Mouse (Mus musculus): ENCODE results near the gene Cmtm1.
"Not testable (repeated sequence)": the region's sequence is repeated elsewhere in the genome, so short reads cannot be mapped to it uniquely, and the experiment has no call there.

Gene Cmtm1

GRCm38 (mm10) chr8:104313311-104313710, 3.4 kb upstream of the Cmtm1 start:
- DNase-seq, result no peak

GRCm38 (mm10) chr8:104312023-104312422, 2.1 kb upstream of the Cmtm1 start:
- DNase-seq, result not testable (repeated sequence)

GRCm38 (mm10) chr8:104308341-104308740, 1.6 kb downstream of the Cmtm1 start:
- not testable (repeated sequence) for DNase-seq

- DNase-seq, result no peak
Measured at GRCm38 (mm10) chr8:104304962-104305361, 5.0 kb downstream of the Cmtm1 start.

DNA sequence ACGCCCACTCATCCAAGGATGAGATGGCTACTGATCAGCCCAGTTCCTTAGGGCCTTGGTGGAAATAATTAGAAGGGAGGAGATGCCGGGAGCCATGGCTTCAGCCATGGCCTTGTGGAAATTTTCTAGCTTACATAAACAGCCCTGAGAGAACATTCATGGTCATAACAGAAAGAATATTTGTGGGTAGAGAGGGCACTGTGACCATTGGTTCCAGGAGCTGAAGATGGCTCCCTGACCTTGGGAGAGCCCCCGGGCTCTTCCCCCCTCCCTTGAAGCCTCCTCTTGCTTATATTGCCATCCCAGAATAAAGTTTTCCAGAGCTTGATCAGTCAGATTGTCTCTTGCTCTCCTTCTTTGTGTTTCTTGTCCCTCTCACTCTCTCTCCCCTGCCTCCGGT, 7.4 kb downstream of the Cmtm1 start:
- DNase-seq, result not testable (repeated sequence)

DNA sequence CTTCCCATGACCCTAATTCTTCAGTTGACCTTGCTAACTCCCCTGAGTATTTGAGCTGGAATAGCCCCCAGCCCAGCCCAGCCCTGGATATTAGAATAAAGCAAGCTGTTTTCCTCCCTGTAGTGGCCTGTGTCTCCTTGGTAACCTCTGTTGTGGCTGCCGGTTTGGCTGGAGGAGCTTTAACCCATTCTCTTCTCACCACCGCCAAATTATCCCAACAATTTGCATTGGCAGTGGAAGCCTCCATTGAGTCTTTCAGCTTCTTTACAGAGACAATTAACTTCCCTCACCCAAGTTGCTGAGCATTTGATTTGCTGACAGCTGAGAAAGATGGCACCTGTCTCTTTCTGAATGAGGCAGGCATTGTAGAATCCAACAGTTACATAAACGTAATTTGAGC, 8.4 kb downstream of the Cmtm1 start:
- DNase-seq, result not testable (repeated sequence)

GRCm38 (mm10) chr8:104294396-104294795, 15.5 kb downstream of the Cmtm1 start:
- DNase-seq, result no peak

DNA sequence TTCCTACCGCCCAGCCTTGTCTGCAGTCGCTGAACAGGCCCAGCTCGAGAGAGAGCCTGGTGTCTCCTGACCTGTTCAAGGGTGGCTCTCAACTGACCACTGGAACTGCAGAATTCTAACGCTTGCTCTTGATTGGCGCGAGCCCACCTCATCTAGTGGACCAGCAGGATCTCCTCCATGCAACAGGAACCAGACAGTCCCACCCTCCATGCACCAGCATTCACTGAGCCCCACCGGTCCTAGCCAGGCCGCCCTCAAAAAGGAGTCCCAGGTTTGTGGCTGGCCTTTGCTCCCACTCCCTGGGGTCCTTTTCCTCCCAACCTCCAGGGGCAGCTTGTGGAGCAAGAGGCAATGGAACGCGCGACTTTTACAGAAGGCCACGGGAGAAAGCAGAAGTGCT, 16.9 kb downstream of the Cmtm1 start, which contains the start of gene Cmtm2a:
TSS of gene Cmtm2a (minus strand) at position 101 of the 400 bp plus-strand sequence.
- DNase-seq, result not testable (repeated sequence)

DNA sequence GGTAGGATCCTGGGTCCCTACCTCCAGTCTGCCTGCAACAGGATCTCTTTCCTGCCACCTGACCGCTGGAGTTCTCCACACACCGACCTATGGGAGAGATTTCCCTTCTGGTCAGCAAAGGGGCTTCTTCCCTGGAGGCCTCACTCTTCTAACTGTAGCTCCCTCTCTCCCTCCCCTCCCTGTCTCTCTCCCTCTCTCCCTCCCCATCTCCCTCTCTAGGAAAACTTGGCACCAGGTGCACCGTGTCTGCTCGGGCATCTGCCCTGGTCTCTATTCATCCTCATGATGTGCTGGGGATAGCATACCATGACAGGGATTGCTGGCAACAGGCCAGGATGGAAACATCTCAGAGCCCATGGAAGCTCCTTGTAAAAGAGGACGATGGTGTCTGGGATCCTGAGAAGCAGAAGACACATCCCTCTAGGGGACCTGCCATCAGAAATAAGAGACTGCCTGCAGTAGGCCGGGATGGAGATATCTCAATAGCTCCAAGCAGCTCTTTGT, 41.0 kb downstream of the Cmtm1 start:
- no peak for DNase-seq

GRCm38 (mm10) chr8:104268368-104268767, 41.6 kb downstream of the Cmtm1 start:
- DNase-seq, result no peak

DNA sequence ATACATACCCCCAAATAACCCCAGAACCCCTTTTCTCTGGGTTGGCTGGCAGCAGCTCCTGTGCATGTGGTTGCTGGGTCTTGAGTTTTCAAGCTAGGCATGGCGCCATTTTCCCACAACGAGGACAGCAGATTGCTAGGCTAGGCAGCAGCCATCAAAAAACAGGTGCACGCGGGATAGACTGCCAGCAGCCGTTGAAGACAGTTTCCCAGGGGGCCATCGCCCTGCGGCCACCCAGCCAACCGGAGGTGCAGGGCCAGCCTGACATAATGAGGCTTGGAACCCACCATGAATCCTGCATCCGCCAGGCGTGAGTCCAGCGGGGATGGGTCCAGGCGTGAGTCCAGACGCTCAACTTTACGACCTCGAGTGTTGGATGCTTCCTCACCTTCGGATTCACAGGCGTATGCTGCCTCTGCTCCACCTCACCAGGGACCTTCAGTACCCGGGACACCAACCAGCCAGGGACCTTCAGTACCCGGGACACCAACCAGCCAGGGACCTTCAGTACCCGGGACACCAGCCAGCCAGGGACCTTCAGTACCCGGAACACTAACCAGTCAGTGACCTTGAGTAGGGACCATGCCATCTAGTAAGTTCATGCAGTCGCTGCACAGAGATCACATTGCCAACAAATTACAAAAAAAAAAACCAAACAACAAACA, 45.5 kb downstream of the Cmtm1 start:
- DNase-seq, result not testable (repeated sequence)

- DNase-seq, result not testable (repeated sequence)
Measured at GRCm38 (mm10) chr8:104261802-104262201, 48.1 kb downstream of the Cmtm1 start.

- no peak for DNase-seq
Measured at GRCm38 (mm10) chr8:104253016-104253415, 56.9 kb downstream of the Cmtm1 start.

DNA sequence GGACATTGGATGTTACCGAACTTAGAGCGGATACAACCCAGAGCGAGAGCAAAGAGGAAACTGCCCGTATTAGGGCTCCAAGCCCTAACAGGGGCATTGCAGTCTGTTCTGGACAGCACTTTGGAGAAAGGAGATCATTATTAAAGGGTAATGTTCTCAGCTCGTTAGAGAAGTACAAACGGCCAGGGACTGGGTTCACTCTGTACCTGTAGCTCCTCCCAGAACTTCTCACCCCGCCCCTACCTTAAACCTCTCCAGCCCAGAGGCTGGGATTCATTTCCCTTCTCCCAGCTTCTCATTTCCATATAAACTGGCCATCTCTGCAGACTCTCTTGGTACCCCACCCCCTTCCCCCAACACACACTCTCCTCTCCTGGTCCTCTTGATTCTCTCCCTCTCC, 58.5 kb downstream of the Cmtm1 start:
- DNase-seq, result peak; percentile 20

DNA sequence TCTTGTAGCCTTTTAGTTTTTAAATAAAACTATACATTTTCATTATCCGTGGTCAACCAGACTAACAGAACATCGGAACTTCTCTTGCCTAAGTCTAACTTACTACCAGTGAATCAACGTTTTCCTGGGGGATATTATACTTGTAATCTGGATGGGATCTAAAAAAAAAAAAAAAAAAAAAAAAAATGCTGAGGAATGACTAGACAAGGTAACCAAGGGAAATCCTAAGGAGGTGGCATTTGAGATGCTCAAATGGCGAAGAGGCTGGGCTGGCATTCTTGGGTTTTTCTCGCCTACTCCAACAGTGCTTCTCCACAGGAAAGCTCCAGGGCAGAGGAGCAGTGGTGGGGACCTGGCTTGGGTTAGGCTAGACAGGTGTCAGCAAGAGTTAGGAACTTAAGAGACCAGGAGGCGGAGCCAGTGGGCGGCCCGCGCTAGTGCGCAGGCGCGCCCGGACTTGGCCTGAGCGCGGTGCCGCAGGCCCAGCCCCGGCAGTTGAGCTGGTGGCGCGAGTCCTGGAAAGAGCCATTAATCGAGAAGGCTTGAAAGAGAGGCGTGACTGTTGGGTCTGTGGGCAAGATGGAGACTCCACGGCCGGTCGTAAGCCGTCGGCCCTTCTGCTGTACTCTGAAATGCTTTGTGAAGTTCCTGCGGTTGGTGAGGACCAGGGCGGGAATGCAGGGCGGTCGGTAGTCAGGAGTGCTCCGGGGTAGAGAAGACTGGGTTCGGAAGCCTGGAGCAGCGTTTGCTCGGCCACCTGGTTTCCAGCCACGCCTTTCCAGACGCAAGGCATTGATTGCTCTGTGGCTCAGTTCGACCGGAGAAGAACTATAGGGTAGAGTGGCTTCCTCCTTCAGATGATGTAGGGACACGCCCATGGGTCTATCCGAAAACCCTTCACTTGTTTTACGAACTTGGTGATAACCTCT, 59.2 kb downstream of the Cmtm1 start, which contains the start of gene Cklf:
TSS of gene Cklf (plus strand) at position 423 of the 929 bp plus-strand sequence.
- peak; percentile 92 for DNase-seq

DNA sequence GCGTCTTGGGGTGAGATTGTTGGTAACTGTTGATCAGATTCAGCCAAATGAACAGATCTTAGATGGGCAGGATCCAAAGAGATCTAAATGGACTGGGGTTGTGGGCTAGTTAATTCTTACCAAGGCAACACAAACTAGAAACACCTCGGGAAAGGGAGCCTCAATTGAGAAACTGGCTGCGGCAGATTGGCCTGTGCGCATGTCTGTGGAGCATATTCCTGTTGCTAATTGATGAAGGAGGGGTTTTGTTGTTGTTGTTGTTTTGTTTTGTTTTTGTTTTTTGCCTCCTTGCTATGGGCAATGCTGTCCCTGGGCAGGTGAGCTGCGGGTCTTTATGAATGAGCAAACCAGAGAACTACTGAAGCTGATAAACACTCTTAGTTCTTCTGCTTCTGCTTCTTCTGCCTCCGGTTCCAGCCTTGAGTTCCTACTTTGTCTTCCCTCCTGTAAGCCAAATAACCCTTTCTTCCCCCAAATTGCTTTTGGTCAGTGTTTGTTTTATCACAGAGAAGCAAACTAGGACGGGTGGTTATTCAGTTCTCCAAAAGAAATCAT, 60.4 kb downstream of the Cmtm1 start:
- DNase-seq, result no peak

DNA sequence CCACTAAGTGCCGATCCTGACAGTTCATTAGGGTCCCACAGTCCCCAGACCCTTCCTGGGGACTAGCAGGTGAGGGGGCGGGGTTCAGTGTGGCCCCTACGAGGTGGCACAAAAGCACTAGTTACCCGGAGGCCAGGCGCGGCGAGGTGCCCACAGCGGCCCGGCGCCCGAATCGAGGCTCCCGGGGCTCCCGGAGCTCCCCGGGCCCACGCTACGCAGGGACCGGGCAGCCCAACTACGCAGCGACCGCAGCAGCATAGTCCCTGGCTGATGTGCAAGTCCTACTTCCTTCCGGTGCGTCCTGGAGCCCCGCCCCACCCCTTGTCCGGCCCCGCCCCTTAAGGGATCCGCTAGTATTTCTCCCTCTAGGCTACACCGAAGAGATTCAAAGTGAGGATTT, 61.7 kb downstream of the Cmtm1 start, which contains the start of gene Tk2:
TSS of gene Tk2 (minus strand) at position 283 of the 400 bp plus-strand sequence.
- DNase-seq, result peak; percentile 82

- DNase-seq, result no peak
Measured at GRCm38 (mm10) chr8:104247908-104248275, 62.1 kb downstream of the Cmtm1 start.

DNA sequence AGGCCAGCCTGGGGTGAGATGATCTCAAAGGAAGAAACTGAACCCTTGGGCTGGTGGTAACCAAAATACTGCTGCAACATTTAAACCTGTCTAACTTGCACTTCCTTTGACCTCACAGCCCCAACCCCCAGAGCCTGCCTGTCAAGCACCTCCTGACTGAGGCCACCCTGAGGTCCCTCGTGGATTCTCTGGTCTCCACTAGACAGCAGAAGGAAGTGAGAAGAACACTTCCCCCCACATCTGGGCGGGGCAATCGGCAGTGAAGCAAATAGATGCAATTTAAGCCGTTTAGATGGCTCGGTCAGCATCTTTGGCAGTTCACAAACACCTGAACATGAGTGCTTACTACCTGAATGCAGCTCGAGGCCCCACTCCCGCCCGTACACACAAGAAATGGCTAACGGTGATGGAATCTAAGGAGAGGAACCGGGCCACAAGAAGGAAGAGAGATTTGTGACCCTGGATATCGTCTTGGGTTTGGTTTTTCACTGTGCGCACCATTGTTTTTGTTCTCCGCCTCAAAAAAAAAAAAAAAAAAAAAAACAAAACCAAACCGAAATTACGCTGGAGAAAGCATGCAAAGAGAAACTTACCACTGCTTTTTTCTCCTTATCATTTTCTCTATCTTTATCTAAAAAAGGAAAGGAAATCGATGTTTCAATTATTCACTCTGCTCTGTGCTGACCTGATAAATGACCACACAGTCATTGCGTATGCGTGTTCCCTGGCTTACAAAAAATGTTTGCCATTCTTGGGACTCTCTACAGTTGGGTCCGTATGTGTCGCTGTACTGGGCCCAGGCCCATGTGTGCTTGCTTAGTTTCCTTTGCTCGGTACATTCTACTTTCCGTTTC, 62.7 kb downstream of the Cmtm1 start:
- peak; percentile 21 for DNase-seq

DNA sequence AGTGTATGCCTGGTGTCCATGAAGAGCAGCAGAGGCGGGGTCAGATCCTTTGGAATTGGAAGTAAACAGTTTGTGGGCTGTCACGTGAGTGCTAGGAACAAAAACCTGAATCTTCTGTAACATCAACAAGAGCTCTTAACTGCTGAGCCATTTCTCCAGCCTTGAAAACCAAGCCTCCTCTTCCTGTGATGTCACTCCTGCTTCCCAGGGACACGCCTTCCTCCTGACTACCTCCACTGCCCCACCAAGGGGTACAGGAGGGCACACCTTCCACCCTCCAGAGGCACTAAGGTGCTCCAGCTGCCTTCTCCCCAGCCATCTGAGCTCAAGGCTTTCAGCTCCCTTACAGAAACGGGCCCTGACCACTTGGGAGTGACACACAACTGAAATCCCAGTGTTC, 63.3 kb downstream of the Cmtm1 start:
- no peak for DNase-seq

Data from kidney, adult 18-20 months (tissue).